Mouse (Mus musculus) spleen, adult 12 weeks (tissue): ENCODE measurements around the gene Csad.
"Not testable (repeated sequence)": the region's sequence is repeated elsewhere in the genome, so short reads cannot be mapped to it uniquely, and the experiment has no call there.

ENCODE experiments used
- DNase-seq: peaks from one replicate; pipeline ENCODE4 v3.0.0; 2022; ENCODE audit warnings: low spot score

The Csad gene

DNA sequence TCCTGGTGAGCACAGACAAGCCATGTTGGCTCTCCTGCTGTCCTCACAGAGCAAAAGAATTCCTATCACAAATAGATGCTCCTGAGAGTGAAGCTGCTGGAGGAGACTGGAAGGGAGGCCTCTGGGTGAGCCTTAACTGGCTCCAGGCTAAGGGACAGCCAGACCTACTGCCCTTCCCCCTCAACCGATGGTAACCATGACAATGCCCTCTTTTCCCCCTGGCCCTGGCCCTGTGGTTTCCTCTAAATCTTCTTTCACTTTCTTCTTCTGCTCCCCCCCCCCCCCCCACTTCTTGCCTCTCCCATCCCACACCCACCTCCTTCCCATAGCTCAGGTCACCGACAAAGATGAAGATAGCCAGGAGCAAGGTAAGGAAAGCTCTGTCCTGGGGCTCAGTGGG lies 29.4 kb upstream of the Csad start:
- no peak for DNase-seq

DNA sequence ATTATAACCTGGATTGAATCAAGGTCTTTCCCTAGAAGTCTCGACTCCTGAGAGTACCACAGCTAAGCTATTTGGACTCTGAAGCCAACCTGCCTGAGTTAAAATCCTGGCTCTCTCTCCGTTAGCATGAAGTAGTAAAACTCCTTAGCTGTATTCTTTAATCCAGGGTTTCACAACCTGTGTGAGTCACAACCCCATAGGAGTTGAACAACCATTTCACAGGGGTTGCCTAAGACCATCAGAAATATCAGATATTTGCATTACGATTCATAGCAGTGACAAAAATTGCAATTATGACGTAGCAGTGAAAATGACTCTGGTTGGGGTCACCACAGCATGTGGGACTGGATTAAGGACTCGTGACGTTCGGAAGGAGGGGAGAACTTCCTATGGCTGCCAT lies 28.2 kb upstream of the Csad start:
- DNase-seq, result no peak

DNA sequence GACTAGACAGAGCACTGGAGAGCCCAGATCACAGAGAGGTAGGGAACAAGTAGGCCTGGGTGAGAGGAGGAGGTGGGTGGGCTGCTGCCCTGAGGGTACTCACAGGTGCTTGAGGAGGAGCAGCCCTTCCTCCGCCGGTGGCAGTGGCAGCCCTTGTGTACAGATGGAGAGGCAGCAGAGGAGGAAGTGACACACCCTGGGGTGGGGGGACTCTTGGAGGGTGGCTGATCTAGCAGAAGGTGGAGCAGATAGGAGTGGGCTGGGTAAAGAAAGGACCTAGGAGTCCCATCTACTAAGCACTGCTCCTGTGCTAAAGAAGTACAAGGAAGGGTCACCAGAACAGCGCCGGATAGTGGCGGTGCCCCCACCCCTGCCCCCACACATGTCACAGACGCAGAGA lies 27.2 kb upstream of the Csad start, which contains the start of gene Itgb7:
Gene Itgb7 (minus strand): TSS at position 197 of the 400 bp plus-strand sequence.
- DNase-seq, result no peak

DNA sequence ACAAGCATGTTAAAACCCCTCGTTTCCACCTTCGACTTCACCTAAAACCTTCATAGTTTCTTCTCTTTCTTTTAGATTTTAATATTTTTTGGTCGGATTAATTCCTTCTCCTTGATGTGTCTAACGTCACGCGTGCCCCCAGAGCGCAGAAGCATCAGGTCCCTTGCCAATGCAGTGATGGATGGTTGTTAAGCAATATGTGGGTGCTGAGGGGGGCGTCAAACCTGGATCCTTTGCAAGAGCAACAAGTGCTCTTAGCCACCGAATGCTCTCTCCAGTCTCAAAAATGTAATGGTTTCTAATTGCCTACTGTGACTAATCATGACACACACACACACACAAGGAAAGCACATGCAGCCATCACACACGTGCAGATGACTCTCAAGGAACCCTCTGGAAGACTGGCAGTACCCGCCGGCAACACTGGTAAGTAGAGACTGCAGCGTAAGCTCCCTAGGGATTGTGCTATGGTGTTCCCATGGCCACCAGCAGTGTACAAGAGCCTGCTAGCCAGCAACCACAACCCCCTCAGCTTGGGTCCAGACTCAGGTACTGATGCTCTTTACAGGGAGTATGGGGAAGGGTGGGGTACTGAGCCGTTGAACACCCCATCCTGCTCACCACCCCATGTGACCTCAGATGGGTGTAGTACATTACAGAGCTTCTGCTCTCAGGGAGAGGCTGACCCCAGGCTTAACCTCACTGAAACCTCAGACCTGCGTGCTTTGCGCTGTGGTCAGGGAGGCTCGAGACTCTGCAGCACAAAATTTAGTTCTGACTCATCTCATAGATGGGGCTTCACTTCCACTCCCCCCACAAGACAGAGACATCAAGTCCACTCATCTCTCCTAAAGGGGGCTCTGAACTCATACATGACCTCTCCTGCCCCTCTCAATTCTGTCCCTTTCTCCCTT lies 26.1 kb upstream of the Csad start:
- no peak for DNase-seq

DNA sequence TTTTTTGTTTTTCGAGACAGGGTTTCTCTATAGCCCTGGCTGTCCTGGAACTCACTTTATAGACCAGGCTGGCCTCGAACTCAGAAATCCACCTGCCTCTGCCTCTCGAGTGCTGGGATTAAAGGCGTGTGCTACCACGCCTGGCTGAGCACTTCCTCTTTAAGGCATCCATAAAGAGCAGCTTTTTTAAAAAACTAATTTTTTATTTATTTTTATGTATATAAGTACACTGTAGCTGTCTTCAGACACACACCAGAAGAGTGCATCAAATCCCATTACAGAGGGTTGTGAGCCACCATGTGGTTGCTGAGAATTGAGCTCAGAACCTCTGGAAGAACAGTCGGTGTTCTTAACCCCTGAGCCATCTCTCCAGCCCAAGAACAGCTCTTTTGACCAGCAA lies 21.1 kb upstream of the Csad start:
- DNase-seq, result not testable (repeated sequence)

DNA sequence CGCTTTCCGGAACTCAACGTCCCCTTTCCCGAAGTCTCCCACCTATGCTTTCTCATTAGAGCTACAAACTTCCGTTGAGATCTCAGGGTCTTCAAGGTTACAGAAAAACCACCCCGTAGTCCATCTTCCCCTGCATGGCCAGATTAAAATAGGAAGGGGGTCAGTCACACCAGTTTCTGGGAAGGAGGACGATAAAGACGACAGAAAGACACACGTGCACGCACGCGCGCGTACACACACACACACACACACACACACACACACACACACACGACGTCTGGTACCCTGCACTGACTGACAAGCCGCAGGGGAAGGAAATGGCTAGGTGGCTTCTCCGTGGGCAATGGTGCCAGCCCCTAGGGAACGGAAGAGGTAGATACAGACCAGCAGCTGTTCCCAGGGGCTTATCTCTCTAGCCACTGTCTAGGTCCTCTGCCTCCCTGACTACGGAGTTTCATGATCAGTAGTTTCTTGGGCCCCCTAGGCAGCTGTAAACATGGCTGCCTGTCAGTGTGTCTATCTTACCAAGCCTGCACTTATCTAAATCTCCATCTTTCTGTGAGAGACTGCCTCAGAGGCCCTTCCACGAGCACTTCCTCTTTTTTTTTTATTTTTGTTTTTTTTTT lies 20.6 kb upstream of the Csad start:
- DNase-seq, result peak; percentile 57

DNA sequence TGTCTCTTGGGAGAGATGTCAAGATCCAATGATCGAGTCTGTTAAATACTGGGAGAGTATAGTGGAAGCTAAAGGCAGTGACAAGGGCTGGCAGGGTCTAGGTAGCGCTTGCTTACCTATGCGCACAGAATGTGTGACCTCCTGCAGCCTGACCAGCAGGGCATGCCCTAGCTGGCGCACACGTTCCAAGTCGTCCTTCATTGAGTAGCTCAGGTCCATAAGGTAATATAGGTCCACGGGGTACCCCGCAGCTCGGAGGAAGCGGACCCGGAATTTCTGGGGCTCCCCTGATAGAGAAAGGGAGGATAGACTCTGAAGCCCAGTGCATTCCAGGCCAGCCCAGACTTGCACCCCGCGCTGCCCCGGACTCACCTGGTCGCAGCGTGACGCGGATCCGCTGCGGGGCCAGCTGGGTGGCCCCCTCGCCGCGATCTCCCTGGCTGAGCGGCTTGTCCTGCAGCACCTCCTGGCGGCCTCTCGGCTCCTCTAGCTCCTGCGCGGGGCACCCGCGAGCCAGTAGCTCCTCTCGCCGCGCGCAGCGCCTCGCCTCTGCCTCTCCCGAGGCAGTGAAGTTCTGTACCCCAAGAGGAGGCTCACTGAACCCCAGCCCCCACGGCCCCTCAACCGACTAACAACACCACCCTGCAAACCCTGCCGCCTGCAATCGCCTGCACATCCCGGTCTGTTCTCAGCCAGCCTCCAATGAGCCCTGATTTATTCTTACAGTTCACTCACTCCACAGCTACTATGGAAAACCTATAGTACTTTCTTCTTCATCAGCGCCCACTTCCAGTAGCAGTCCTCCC lies 19.9 kb upstream of the Csad start:
- peak; percentile 59 for DNase-seq

DNA sequence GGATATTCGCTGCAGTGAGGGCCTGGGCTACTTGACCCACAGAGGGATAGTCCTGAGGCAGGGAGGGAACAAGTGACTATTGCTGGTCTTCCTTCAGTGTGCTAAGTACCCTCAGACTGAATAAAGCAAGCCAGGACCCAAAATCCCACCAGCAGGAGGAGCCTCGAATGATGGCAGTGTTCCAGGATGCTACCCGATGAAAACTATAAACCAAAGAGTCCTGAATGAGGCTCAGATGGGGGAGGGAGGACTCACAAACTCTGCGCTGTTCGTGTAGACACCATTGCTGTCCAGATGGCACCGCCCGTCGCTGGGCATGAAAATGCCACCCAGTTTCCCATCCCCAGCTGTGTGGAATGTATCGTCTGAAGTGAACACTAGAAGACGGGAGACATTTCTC lies 17.9 kb upstream of the Csad start:
- no peak for DNase-seq

DNA sequence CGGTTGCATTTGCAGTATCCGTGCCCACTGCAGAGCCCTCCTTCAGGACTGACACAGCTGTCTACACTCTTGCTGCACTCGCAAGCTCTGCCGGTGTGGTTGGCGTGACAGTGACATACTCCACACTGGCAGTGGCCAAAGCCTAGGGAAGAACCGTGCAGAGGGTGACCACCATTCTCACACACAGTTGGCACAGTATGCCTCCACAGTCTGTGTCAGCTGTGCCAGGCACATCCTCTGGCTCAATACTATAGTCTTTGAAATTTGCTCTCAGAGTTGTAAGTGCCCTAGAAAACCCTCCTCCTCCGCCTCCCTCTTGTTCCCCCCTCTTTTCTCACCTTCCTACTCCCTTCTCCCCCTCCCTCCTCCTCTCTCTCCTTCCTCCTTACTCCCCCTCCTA lies 12.8 kb upstream of the Csad start:
- no peak for DNase-seq

DNA sequence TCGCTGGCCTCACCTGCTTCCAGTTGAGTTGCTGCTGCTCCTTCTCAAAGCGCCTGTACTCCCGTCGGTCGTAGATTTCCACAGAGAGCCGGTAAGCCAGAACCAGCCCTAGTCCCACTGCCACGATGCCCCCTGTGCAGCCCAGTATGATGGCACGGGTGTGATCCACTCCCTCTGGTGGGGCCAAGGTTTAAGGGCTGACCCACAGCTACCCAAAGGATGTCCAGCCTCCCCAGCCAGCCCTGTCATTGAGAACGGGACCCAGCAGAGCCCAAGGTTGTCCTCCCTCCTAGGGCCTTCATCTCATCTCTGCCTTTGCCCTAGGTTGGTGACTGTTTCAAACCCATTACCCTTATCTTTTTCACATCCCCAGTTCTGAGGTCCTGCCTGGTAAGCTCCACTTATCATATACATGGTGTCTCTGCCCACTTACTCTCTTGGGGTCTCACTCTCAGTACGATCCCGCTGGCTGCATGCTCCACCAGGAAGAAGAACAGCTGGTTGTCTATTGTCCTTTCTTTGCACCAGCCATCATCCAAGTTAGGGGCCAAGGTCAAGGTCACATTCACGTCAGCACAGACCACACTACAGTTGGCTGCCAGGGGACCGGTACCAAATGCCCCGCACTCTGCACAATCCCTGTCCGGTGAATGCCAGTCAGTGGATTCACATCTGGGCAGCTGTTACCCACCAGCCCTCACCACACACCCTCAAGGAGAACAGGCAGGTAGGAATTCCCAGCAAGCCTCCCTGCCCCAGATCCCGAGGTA lies 12.1 kb upstream of the Csad start:
- DNase-seq, result no peak

DNA sequence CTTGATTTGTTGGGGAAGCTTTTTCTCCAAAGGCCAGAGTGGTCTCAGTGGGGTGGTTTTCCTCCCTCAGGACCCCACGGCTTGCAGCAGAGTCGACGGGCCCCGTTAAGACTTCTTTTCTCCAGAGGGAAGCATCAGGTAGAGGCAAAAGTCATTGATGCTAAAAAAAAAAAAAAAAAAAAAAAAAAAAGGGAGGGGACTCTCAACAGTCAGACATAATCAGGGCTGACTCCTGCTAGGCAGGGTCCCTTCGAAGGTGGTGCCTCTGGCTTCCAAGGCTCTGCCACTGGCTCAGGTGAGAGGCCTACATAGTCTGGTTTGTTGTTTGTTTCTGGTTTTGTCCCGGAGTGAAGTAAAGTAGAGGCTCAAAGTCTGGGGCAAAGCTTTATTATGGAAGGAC lies 11.1 kb upstream of the Csad start:
- no peak for DNase-seq

DNA sequence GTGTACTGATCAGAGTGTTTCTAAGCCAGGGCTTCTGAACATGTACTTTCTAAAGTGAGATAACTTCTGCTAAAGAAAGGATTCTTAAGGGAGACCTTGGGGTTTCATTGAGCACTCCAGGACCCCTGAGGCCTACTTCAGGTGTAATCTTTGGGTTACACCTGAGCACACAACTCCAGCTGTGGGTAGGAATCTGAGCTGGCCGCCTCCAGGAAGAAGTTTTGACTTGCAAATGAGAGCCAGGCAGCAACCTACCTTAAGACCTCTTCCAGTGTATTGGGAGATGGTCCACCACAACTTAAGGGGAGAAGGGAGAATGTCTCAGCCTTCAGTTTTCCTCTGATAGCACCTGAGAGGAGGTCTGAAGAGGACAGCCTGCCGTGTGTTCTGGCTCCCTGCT lies 9.6 kb upstream of the Csad start:
- DNase-seq, result no peak

DNA sequence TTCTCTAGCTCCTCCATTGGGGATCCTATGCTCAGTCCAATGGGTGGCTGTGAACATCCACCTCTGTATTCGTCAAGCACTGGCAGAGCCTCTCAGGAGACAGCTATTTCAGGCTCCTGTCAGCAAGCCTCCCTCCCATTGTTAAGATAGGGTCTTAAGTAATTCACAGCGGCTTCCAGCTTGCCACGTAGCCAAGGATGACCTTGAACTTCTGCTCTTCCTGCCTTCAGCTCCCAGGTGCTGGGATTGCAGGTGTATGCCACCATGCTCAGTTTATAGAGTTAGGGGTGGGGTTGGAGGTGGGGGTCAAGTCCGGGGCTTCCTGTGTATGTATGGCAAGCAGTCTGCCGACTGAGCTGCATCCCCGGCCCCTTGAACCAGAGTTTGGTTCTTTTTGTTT lies 7.4 kb upstream of the Csad start:
- no peak for DNase-seq

DNA sequence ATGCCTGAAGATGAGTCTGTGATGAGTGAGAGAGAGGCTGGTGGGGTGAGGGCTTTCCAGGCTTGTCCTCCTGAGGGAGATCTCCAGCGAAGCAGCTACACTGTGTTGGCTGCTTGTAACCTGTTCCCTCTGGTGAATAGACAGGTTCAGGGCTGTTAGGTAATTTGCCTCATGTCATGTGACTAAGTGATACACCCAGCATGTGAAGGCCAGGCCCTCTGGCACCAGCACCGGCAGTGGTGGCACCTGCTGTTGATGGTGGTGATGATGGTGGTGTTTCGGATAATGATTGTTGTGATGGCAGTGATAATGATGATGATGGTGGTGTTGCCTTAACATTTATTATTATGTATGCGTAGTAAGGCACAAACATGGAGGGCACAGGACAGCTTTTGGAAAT lies 6.3 kb upstream of the Csad start:
- no peak for DNase-seq

DNA sequence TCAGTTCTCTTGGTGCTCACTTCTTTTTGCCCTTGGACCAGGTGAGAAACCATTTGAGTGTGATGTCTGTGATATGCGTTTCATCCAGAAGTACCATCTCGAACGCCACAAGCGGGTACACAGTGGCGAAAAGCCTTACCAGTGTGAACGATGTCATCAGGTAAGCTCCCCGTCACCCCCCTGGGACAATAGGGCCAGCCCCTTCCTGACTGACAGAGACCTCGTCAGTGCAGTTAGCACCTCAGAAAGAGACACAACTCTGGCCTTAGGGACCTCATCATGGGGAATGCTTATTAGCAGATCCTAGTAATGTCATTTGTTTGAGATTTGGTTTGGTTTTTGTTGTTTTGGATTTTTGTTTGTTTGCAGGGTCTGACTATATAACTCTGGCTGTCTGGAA lies 4.6 kb upstream of the Csad start:
- DNase-seq, result no peak

DNA sequence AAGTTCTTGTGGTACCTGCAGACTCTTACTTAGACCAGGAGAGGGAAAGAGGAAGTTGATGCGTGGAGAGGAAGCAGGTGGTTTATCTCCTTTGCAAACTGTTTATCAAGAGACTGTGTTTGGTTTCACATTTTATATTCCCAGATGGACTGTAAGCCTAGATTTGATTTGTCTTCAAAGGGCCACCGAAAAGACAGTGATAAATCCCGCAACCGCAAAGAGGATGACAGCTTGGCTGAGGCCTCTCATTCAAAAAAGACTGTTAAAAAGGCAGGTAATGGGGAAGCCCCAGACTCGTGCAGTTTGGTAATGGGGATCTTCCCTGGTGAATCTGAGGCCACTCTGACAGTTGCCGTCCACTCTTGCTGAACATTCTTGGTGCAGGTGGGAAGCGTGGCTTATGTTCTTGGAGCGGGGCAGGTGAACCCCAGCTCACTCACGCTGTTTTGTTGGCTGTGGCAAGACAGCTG lies 3.6 kb upstream of the Csad start:
- no peak for DNase-seq

DNA sequence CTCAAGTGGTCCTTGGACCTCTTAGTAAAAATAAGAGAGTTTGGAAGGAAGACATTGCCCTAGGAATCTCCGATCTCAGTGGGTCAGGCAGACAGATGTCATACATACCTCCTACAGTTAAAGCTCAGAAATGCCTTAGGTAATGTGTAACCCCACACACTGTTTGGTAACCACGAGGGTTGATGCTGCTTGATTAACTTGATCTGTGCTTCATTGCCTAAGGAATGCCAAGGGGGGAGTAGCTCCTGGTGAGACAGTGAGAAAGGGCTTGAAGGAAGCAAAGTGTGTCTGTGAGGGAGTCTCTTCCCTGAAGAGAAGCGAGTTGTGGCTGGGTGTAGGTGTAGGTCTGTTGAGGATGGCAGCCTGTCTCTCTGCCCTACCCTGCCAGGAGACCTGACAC lies 2.8 kb upstream of the Csad start:
- DNase-seq, result no peak

DNA sequence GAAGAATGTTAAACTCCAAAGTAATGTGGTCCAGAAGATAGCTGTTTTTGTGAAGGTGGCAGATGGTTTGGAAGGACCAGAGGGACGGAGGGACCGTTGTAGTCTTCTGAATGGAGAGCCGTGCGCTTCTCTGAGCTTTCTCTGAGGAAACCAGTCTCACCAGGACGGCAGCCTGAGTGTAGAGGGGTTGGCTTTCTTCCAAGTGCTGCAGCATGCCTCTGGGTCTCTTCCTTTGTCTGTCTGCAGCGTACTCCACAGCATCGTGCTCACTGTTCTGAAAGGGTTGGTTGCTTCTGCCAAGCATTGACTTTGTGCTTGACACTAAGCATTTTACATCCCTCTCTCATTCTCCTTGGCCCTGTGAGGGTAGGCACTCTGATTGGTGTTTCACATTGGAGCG lies 1.3 kb upstream of the Csad start:
- no peak for DNase-seq

DNA sequence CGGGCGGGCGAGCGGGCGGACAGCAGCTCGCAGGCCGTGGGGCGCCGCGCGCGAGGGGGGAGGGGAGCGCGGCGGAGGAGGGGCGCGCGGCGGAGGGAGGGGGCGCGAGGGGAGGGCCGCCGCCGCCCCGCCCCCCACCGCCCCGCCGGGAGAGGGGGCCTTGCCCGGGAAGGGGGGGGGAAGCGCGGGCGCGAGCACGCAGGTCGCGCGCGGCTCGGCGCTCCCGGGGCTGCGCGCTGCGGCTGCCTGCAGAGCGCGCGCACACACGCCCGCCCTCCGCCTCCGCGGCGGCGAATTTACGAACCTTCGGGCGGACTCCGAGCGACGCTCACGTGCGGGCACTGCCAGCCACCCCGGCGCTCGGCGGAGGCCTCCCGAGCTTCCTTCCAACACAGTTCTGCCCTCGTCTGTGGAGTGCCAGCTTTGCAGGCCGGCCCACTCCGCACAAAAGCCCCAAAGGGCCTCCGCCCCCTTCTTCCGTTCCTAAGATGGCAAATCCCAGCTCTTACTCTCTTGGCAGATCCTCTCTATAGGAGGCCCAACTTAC lies 616 bp downstream of the Csad start:
- peak; percentile 50 for DNase-seq

DNA sequence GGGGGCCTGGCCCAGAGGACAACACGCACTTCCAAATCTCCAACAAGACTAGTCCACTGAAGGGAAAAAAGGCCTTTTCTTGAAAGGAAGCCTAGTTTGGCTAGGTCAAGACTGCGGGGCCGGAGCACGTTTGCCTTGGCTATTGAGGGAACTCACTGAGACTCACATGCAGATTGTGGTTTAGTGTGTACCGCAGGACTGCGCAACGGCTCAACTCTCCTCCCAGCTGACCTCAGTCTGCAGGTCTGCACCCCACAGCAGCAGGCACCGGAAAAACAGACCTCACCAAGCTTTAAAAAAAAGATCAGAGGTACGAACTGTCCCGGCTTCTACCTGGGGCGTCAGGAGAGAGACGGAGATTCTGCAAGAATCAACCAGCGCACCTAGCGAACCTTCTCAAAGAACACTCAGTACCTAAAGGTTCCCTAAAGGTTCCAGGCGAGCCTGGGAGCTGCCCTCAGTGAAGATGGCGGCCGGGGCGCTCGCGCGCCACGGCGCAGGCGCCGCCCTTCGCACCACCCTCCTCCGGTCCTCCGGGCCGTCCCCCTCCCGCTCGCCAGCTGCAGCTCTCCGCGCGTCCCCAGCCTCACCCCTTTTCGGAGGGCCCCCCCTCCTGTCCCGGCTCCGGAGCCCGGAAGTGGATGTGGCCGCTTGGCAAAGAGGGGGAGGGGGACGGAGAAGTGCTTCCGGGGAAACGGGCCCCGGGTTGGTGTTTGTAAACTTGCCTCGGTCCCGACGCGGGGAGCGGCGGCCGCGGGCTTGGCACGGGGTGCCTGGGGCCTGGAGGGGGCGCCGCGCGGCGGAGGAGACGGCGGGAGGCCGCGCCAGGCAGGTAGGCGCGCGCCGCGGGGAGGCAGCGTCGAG lies 1.3 kb downstream of the Csad start, which contains the start of gene Zfp740:
Gene Zfp740 (plus strand): TSS at position 279 of the 864 bp plus-strand sequence.
- DNase-seq, result peak; percentile 86

DNA sequence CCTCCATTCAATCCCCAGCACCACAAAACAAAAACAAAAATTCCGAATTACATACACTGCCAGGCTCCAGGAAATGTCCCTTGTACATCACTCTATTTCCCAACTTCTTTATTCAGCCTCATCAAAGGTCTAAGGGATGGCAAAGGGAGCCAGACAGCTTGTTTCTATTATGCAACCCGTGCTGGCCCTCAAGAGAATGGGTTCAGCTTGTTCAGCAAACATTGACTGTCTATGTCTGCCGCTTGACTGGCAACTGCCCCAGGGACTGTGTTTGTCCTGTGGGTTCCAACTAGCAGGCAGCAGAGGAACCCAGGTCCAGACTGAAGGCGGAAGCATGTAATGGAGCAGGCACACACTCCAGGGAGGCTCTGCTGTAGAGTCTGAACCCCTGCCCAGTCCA lies 5.7 kb downstream of the Csad start:
- no peak for DNase-seq
